Mouse (Mus musculus): ENCODE results near the gene Parl. TPM values are rescaled to one million over a fixed set of nuclear protein-coding genes. Genes with fewer than 3 reads are reported as not detected.
A peak's percentile ranks its signal among the peaks of the same experiment; 100 is the strongest.

Gene Parl
- polyA plus RNA-seq, 1 experiment from 2014 or later = 54.9 TPM

DNA sequence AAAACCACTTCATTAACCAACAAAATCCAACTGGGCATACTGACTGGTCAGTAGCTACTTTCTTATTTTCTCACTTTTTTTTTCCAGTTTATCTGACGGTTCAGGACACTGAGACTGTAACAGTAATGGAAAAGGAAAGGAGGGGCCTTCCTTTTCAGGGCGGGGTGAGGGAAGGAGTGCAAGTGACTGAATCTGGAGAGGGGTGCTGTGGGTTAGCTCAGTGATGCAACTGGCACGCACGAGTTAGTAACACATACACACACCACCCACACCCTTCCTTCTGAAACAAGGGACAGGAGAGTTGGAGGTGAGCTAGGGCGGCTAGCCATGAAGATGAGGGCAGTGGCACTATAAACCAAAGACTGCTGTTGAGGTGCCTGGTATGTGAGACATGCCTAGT is 21.7 kb upstream of the Parl start:
- Histone ChIP-seq H3K9me3 (ENCODE audit: low read length) (no peaks in the 10 kb centered on the region), H3K4me3 (ENCODE audit: low read depth, low read length) (no peak overlapping the region), H3K27ac (ENCODE audit: low read depth) (no peak overlapping the region), H3K4me1 (ENCODE audit: insufficient read depth) (no peaks in the 10 kb centered on the region), H3K4me2 (ENCODE audit: low read depth, low read length) (no peak overlapping the region), H3K27me3 (ENCODE audit: insufficient read depth, low read length) (no peaks in the 10 kb centered on the region), H3K9ac (replicated peaks) (no peak overlapping the region), H3K36me3 (replicated peaks; ENCODE audit: insufficient read depth, low read length) (no peaks in the 10 kb centered on the region)
- TF ChIP-seq CTCF (IDR thresholded peaks at IDR 0.05; ENCODE audit: low read depth) (no peak), EP300 (IDR thresholded peaks at IDR 0.05; ENCODE audit: low read depth) (no peak)
- 40% methylated on average over 5 of the region's 5 CpGs for WGBS (ENCODE audit: insufficient replicate concordance)
- ATAC-seq (no peak), DNase-seq (no peak)

DNA sequence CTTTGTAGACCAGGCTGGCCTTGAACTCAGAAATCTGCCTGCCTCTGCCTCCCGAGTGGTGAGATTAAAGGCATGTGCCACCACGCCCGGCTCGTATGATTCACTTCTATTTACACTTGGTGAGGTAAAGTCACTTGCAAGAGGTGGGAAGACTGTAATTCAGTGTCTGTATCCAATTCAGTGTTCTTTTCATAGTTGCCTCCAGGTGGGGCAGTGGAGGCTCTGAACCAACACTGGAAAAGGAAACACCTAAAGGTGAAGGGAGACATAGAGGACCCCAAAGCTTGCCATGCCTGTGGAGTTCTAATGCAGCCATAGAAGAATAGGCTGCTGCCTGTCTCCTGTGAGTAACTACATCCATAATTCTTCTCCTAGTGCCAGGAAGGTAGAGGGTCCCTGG is 20.1 kb upstream of the Parl start:
- DNase-seq (no peak), ATAC-seq (no peak)
- Histone ChIP-seq H3K4me1 (ENCODE audit: insufficient read depth) (no peaks in the 10 kb centered on the region), H3K27me3 (ENCODE audit: insufficient read depth, low read length) (no peaks in the 10 kb centered on the region), H3K4me3 (ENCODE audit: low read depth, low read length) (no peak overlapping the region), H3K9ac (replicated peaks) (no peak overlapping the region), H3K36me3 (replicated peaks; ENCODE audit: insufficient read depth, low read length) (no peaks in the 10 kb centered on the region), H3K27ac (ENCODE audit: low read depth) (no peak overlapping the region), H3K9me3 (ENCODE audit: low read length) (no peaks in the 10 kb centered on the region), H3K4me2 (ENCODE audit: low read depth, low read length) (no peak overlapping the region)
- no peak for TF ChIP-seq EP300 (IDR thresholded peaks at IDR 0.05; ENCODE audit: low read depth)
- TF ChIP-seq CTCF (IDR thresholded peaks at IDR 0.05; ENCODE audit: low read depth) = peak; percentile 33
- 70% methylated on average over 4 of the region's 4 CpGs for WGBS (ENCODE audit: insufficient replicate concordance)

DNA sequence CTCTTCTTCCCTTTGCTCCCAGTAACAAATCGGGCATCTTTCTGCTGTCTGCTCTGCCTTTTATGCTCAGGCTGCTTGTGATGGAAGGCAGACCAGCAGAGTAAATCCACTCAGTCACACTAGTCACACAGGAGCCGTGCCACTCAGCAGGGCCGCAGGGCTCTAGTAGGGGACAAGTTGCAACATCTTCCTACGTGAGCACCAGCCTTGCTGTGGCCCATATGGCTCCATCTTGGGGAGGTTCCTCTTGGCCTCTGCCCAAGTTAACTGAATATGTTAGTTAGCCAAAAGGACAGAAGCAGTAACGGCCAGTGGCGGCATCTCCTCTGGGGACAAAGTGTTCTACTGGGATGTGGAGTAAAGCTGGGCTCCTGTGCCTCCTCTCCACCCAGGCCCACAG is 14.6 kb upstream of the Parl start:
- DNase-seq (peak; percentile 30), ATAC-seq (peak; percentile 68)
- H3K9ac ChIP-seq (replicated peaks) = no peak overlapping the region
- H3K27ac ChIP-seq (ENCODE audit: low read depth) = no peak overlapping the region
- H3K4me1 ChIP-seq (ENCODE audit: insufficient read depth) = no peaks in the 10 kb centered on the region
- no peak overlapping the region for H3K4me3 ChIP-seq (ENCODE audit: low read depth, low read length)
- no peaks in the 10 kb centered on the region for H3K36me3 ChIP-seq (replicated peaks; ENCODE audit: insufficient read depth, low read length)
- no peak overlapping the region for H3K4me2 ChIP-seq (ENCODE audit: low read depth, low read length)
- H3K9me3 ChIP-seq (ENCODE audit: low read length) = no peaks in the 10 kb centered on the region
- 60% methylated on average over 6 of the region's 6 CpGs for WGBS (ENCODE audit: insufficient replicate concordance)
- TF ChIP-seq EP300 (IDR thresholded peaks at IDR 0.05; ENCODE audit: low read depth) = no peak
- TF ChIP-seq CTCF (IDR thresholded peaks at IDR 0.05; ENCODE audit: low read depth) = no peak
- H3K27me3 ChIP-seq (ENCODE audit: insufficient read depth, low read length) = no peaks in the 10 kb centered on the region

DNA sequence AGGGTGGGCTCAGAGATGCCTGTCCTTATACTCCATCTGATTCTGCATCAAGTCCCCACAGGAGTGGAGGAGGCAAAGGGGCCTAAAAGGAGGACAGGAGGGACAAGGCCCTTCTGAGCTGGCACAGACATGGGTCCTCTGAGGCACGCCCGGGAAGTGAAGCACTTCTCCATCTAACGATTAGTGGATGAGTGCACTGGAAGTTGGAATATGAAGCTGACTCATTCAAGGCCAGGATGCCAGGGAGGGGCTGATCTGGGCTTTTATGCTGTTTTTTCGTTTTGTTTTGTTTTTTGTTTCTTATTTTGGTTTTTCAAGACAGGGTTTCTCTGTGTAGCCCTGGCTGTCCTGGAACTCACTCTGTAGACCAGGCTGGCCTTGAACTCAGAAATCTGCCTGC is 13.1 kb upstream of the Parl start:
- Histone ChIP-seq H3K36me3 (replicated peaks; ENCODE audit: insufficient read depth, low read length) (no peaks in the 10 kb centered on the region), H3K27ac (ENCODE audit: low read depth) (no peak overlapping the region), H3K27me3 (ENCODE audit: insufficient read depth, low read length) (no peaks in the 10 kb centered on the region), H3K9ac (replicated peaks) (no peak overlapping the region), H3K4me2 (ENCODE audit: low read depth, low read length) (no peak overlapping the region), H3K4me3 (ENCODE audit: low read depth, low read length) (no peak overlapping the region), H3K4me1 (ENCODE audit: insufficient read depth) (no peaks in the 10 kb centered on the region), H3K9me3 (ENCODE audit: low read length) (no peaks in the 10 kb centered on the region)
- ATAC-seq (no peak), DNase-seq (no peak)
- TF ChIP-seq EP300 (IDR thresholded peaks at IDR 0.05; ENCODE audit: low read depth) = no peak
- TF ChIP-seq CTCF (IDR thresholded peaks at IDR 0.05; ENCODE audit: low read depth) = no peak
- 73% methylated on average over 4 of the region's 4 CpGs for WGBS (ENCODE audit: insufficient replicate concordance)

DNA sequence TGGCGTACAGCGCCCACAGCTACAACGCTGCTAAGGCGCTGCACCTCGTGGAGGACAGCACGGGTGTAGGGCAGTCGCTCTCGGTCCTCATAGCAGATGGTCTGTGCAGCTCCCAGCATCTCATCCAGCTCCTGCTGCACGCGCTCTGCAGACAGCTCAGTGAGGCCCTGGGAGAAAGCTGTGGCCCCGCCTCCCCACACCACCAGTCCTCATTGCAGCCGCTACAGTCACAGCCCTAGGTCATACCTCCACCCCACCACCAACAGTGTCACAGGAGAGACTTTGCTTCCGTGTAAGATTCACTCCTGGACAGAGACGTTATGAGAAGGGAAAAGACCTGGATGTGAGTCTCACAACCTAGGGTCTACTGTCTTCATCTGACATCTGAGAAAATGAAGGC is 10.1 kb upstream of the Parl start:
- no peak overlapping the region for H3K4me2 ChIP-seq (ENCODE audit: low read depth, low read length)
- H3K9ac ChIP-seq (replicated peaks) = no peak overlapping the region
- no peaks in the 10 kb centered on the region for H3K4me1 ChIP-seq (ENCODE audit: insufficient read depth)
- ATAC-seq = no peak
- no peaks in the 10 kb centered on the region for H3K27me3 ChIP-seq (ENCODE audit: insufficient read depth, low read length)
- TF ChIP-seq EP300 (IDR thresholded peaks at IDR 0.05; ENCODE audit: low read depth) (no peak), CTCF (IDR thresholded peaks at IDR 0.05; ENCODE audit: low read depth) (no peak)
- WGBS (ENCODE audit: insufficient replicate concordance) = 59% methylated on average over 14 of the region's 14 CpGs
- no peak for DNase-seq
- no peak overlapping the region for H3K27ac ChIP-seq (ENCODE audit: low read depth)
- no peaks in the 10 kb centered on the region for H3K36me3 ChIP-seq (replicated peaks; ENCODE audit: insufficient read depth, low read length)
- H3K9me3 ChIP-seq (ENCODE audit: low read length) = no peaks in the 10 kb centered on the region
- no peak overlapping the region for H3K4me3 ChIP-seq (ENCODE audit: low read depth, low read length)

DNA sequence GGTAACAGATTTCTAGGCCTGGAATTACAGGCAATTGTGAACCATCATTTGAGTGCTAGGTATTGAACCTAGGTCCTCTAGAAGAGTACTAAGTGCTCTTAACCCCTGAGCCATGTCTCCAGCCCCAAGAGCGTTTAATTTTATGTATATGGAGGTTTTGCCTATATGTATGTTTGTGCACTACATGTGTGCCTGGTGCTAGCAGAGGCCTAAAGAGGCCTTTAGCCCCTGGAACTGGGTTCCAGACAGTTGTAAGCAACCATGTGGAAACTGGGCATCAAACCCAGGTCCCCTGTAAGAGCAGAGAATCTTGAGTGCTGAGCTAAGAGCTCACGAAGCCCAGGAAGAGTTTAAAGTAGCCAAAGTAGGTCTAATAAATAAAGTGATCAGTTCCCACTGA is 2.1 kb downstream of the Parl start:
- H3K27me3 ChIP-seq (ENCODE audit: insufficient read depth, low read length) = no peaks in the 10 kb centered on the region
- WGBS (ENCODE audit: insufficient replicate concordance) = 90% methylated on average over 2 of the region's 2 CpGs

DNA sequence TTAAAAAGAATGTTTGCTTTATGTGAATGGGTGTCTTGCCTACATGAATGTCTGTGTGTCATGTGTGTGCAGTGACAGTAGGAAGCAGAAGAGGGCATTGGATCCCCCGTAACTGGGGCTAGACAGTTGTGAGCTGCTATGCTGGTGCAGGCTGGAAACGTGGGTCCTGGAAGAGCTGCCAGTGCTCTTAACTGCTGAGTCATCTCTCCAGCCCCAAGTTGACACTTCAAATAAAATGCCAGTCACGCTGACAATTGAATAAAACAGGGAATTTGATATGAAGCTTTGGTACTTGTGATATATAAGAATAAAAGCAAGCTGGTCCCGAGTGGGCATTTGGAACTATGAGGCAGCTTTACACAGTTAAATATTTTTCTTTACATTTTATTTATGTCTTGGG is 21.9 kb downstream of the Parl start:
- no peak overlapping the region for H3K9ac ChIP-seq (replicated peaks)
- H3K4me2 ChIP-seq (ENCODE audit: low read depth, low read length) = no peak overlapping the region
- H3K27ac ChIP-seq (ENCODE audit: low read depth) = no peak overlapping the region
- no peak overlapping the region for H3K4me3 ChIP-seq (ENCODE audit: low read depth, low read length)
- 69% methylated on average over 4 of the region's 4 CpGs for WGBS (ENCODE audit: insufficient replicate concordance)
- ATAC-seq = 0 out of 2 replicates have a peak, but pooled peaks have one; percentile 25
- no peaks in the 10 kb centered on the region for H3K9me3 ChIP-seq (ENCODE audit: low read length)
- TF ChIP-seq EP300 (IDR thresholded peaks at IDR 0.05; ENCODE audit: low read depth) (no peak), CTCF (IDR thresholded peaks at IDR 0.05; ENCODE audit: low read depth) (no peak)
- H3K27me3 ChIP-seq (ENCODE audit: insufficient read depth, low read length) = no peaks in the 10 kb centered on the region
- DNase-seq = no peak
- H3K4me1 ChIP-seq (ENCODE audit: insufficient read depth) = no peaks in the 10 kb centered on the region
- peaks cover 51% of the 10 kb centered on the region for H3K36me3 ChIP-seq (replicated peaks; ENCODE audit: insufficient read depth, low read length)

More for the DNA sequence above, 2.1 kb downstream of the Parl start:
- H3K4me1 ChIP-seq (ENCODE audit: insufficient read depth) = peaks cover 16% of the 10 kb centered on the region
- peaks cover 15% of the 10 kb centered on the region for H3K36me3 ChIP-seq (replicated peaks; ENCODE audit: insufficient read depth, low read length)
- H3K27ac ChIP-seq (ENCODE audit: low read depth) = no peak overlapping the region
- no peak for ATAC-seq
- H3K4me2 ChIP-seq (ENCODE audit: low read depth, low read length) = no peak overlapping the region
- H3K9me3 ChIP-seq (ENCODE audit: low read length) = no peaks in the 10 kb centered on the region
- no peak for DNase-seq
- no peak overlapping the region for H3K9ac ChIP-seq (replicated peaks)
- H3K4me3 ChIP-seq (ENCODE audit: low read depth, low read length) = no peak overlapping the region
- TF ChIP-seq EP300 (IDR thresholded peaks at IDR 0.05; ENCODE audit: low read depth) = no peak
- TF ChIP-seq CTCF (IDR thresholded peaks at IDR 0.05; ENCODE audit: low read depth) = no peak

Data from liver, postnatal 0 days (tissue).